In the genomic region with DNA sequence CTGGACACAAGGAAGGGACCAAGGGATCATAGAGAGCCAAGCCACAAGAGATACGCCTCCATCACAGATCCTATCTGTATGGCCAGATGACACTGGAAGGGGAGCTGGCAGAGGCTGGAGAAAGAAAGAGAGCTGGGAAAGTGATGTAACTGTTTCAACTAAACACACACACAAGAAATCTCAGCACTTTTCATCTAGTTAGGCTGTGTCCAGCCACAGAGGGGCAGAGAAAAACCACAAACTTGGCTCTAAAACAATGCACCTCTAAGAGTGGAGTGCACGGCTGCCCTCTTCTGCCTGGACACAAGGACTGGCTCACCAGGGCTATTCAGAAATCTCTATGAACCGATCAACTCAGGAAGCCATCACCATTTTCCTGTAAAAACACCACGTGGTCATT, we compare ENCODE assay signal across 13 mouse cellular contexts.
DNase-seq lines count a peak whose midpoint lies in the region; ATAC-seq and TF ChIP-seq lines count a peak whose summit lies in the region.
"Had no signal": no experiment of that assay in that cellular context is flagged by ENCODE, and none has a peak within 500 bp of the region (broad histone marks: within the 10 kb centered on the region; RNA-seq: fewer than 3 reads in every experiment).

No protein-coding gene starts in this region.

- H3K27ac ChIP-seq in heart, embryonic 13.5 days (replicated peaks), result 0 out of 2 replicates have a peak overlapping the region, but pooled peaks have one; percentile 26
- peak overlapping the region; percentile 75 for H3K27ac ChIP-seq in lung, embryonic 14.5 days (ENCODE audit: low read depth)
- H3K27ac ChIP-seq: forebrain, embryonic 13.5 days; liver, embryonic 14.5 days had no signal

- H3K9ac ChIP-seq in heart, embryonic 13.5 days, result 0 out of 2 replicates have a peak overlapping the region, but pooled peaks have one; percentile 16
- H3K9ac ChIP-seq in lung, embryonic 14.5 days, result no peak overlapping the region
- H3K9ac ChIP-seq: forebrain, embryonic 13.5 days; liver, embryonic 14.5 days had no signal

- TF ChIP-seq CTCF in lung, embryonic 14.5 days (IDR thresholded peaks at IDR 0.05; ENCODE audit: low read depth), result no peak

- no peaks in the 10 kb centered on the region for H3K9me3 ChIP-seq in heart, embryonic 13.5 days
- H3K9me3 ChIP-seq in lung, embryonic 14.5 days (ENCODE audit: low read depth, low read length), result no peaks in the 10 kb centered on the region
- H3K9me3 ChIP-seq: forebrain, embryonic 13.5 days had no signal

- peaks cover 32% of the 10 kb centered on the region for H3K36me3 ChIP-seq in heart, embryonic 13.5 days
- H3K36me3 ChIP-seq in lung, embryonic 14.5 days (ENCODE audit: insufficient read depth), result peaks cover 24% of the 10 kb centered on the region; the same call in 1 of the 2 replicates

- no peak for DNase-seq in heart, adult 9 months (ENCODE audit: low spot score in 2 of 2)
- DNase-seq in lung, embryonic 14.5 days, result peak; percentile 62
- no peak for DNase-seq in lung, postnatal 25 days (ENCODE audit: low spot score)
- DNase-seq in fibroblast of lung, adult 2 months (ENCODE audit: low read depth), result peak; percentile 82
- DNase-seq in thymus, postnatal 14 days, result no peak
- no peak for DNase-seq in adrenal gland, adult 8-10 months
- DNase-seq: adrenal gland, postnatal 36 days; kidney, postnatal 36 days had no signal

- H3K27me3 ChIP-seq in heart, embryonic 13.5 days (replicated peaks), result no peaks in the 10 kb centered on the region
- no peaks in the 10 kb centered on the region for H3K27me3 ChIP-seq in lung, embryonic 14.5 days (ENCODE audit: insufficient read depth, low read length)
- H3K27me3 ChIP-seq: forebrain, embryonic 13.5 days had no signal

- no peak for ATAC-seq in heart, embryonic 13.5 days (ENCODE audit: extremely low read depth, insufficient number of reproducible peaks, low FRiP score, low TSS enrichment)
- ATAC-seq in lung, embryonic 14.5 days (ENCODE audit: insufficient read depth), result peak; percentile 23; the same call in 1 of the 2 replicates
- no peak for ATAC-seq in erythroblast, adult 5-6 weeks (replicated peaks; ENCODE audit: low FRiP score, poor library complexity, severe bottlenecking)
- ATAC-seq: forebrain, embryonic 13.5 days; hindbrain, embryonic 16.5 days had no signal

- peaks cover 39% of the 10 kb centered on the region for H3K4me1 ChIP-seq in heart, embryonic 13.5 days
- peaks cover 6% of the 10 kb centered on the region for H3K4me1 ChIP-seq in lung, embryonic 14.5 days (ENCODE audit: insufficient read depth)

- WGBS in heart, embryonic 13.5 days, result 64% methylated on average over 4 of the region's 4 CpGs
- 59% methylated on average over 4 of the region's 4 CpGs for WGBS in lung, embryonic 14.5 days

- H3K4me2 ChIP-seq in heart, embryonic 13.5 days, result no peak overlapping the region
- no peak overlapping the region for H3K4me2 ChIP-seq in lung, embryonic 14.5 days
- H3K4me2 ChIP-seq: forebrain, embryonic 13.5 days had no signal

- no peak overlapping the region for H3K4me3 ChIP-seq in heart, embryonic 13.5 days
- no peak overlapping the region for H3K4me3 ChIP-seq in lung, embryonic 14.5 days (ENCODE audit: low read depth, low read length)
- H3K4me3 ChIP-seq: forebrain, embryonic 13.5 days had no signal

Comparison
In these comparisons a context has a peak if more than half of its experiments do, and no peak if none do; other contexts are left out.
1. DNase-seq: peak in lung, embryonic 14.5 days (single experiment) and fibroblast of lung, adult 2 months (single experiment); none in heart, adult 9 months (0 of 2), lung, postnatal 25 days (single experiment), thymus, postnatal 14 days (single experiment) and adrenal gland, adult 8-10 months (single experiment).